Mouse (Mus musculus) G1E (cell line): Measurements from ENCODE around the gene Bmp8a.
"Not testable (repeated sequence)": the region's sequence is repeated elsewhere in the genome, so short reads cannot be mapped to it uniquely, and the experiment has no call there.

Experiments
- CTCF ChIP-seq: IDR thresholded peaks from 2 replicates; pipeline ENCODE4 v1.5.1; 2012; ENCODE audit warnings: low read depth, low read length, inconsistent platforms, mixed read lengths
- GATA1 ChIP-seq: IDR thresholded peaks from 2 replicates; pipeline ENCODE4 v1.6.1; 2012; ENCODE audit warnings: borderline replicate concordance, low read length, inconsistent platforms, mixed read lengths
- POLR2AphosphoS5 ChIP-seq: IDR thresholded peaks from 2 replicates; pipeline ENCODE4 v1.6.1; 2012; ENCODE audit warnings: low read depth, low read length, inconsistent platforms; ENCODE audit not compliant: insufficient replicate concordance
- TAL1 ChIP-seq: conservative IDR thresholded peaks from 2 replicates; pipeline ENCODE4 v1.6.1; 2012; ENCODE audit warnings: low read depth, low read length, inconsistent platforms, mixed read lengths

DNA sequence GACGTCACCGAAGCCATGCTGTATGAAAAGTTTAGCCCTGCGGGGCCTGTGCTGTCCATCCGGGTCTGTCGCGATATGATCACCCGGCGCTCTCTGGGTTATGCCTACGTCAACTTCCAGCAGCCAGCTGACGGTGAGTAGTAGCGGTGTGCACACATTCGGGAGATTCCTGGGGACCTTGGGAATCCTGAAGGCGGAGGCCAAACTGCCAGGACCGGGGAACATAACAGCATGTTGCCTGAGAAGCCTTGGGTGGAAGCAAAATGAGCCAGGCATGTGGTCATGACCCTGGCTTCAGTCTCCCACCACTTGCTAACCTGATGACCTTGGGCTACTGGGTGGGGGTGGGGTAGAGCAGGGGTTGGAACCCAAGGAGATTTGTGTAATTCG, 59.4 kb downstream of the Bmp8a start:
- TF ChIP-seq CTCF, GATA1, POLR2AphosphoS5, TAL1: not testable (repeated sequence)
